Mouse (Mus musculus) macrophage (primary cell): Measurements from ENCODE around the gene Sox5. TPM values are rescaled to one million over a fixed set of nuclear protein-coding genes. Genes with fewer than 3 reads are reported as not detected.

Experiments used
- H3K27ac ChIP-seq: fragments of 350-480 bp; formaldehyde crosslinking; 2 replicates; pipeline ENCODE4 v1.9.0; 2021
- H3K36me3 ChIP-seq: fragments of 350-480 bp; formaldehyde crosslinking; 2 replicates; pipeline ENCODE4 v1.9.0; 2021; ENCODE audit errors: inconsistent target
- H3K4me3 ChIP-seq: fragments of 350-480 bp; formaldehyde crosslinking; 2 replicates; pipeline ENCODE4 v1.9.0; 2021; ENCODE audit errors: inconsistent target
- H3K79me2 ChIP-seq: fragments of 350-480 bp; formaldehyde crosslinking; 2 replicates; pipeline ENCODE4 v1.9.0; 2021; ENCODE audit errors: inconsistent target
- WGBS: methylation state at CpG from one replicate; pipeline ENCODE4 v1.1.7; 2026; ENCODE audit warnings: inconsistent platforms; ENCODE audit not compliant: missing documents; 5-methylcytosine and 5-hydroxymethylcytosine counted together
- polyA plus RNA-seq: library from polyadenylated mRNA; stranded (reverse); fragments of 250-400 nt; gene quantifications from 3 replicates; pipeline ENCODE4 v1.2.4, GENCODE M21; 2018; ENCODE audit warnings: inconsistent platforms

Gene Sox5
- polyA plus RNA-seq, 1 experiment from 2014 or later, result not detected

GRCm38 (mm10) chr6:144711841-144712240 lies 69.9 kb downstream of the Sox5 start:
- no peaks in the 10 kb centered on the region for H3K36me3 ChIP-seq
- 75% methylated on average over 8 of the region's 9 CpGs for WGBS
- H3K4me3 ChIP-seq, result no peak overlapping the region
- no peaks in the 10 kb centered on the region for H3K79me2 ChIP-seq
- no peak overlapping the region for H3K27ac ChIP-seq

- 86% methylated on average over 5 of the region's 5 CpGs for WGBS
- no peak overlapping the region for H3K27ac ChIP-seq
- no peaks in the 10 kb centered on the region for H3K79me2 ChIP-seq
- H3K4me3 ChIP-seq, result no peak overlapping the region
- no peaks in the 10 kb centered on the region for H3K36me3 ChIP-seq
Measured at GRCm38 (mm10) chr6:144710816-144711215, 71.0 kb downstream of the Sox5 start.

DNA sequence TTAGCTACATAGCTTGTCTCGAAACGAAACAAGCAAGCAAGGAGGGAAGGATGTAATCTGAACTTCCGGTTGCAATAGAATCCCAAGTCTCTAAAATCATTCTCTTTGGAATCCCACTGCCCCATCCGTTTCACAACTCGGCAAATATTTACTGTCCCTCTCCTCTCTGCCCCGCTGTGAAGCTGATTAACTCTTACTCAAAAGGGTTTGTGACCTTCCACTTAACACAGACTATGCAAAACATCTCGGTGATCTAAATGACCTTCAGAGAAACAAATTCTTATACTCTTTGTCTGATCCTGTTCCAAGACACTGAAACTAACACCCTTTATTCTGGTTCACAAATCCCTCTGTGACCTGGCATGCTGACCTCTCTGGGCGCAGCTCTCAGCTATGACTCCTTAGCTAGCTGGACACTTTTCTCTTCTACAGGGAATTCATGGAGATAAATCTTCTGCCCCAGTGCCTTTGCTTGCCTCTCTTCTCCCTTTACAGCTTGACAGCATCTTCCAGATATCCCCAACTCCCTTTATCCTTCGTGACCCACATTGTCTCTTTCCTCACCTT lies 72.1 kb downstream of the Sox5 start:
- Histone ChIP-seq H3K36me3 (no peaks in the 10 kb centered on the region), H3K27ac (no peak overlapping the region), H3K79me2 (no peaks in the 10 kb centered on the region), H3K4me3 (no peak overlapping the region)
- WGBS, result 91% methylated on average over 9 of the region's 9 CpGs

- Histone ChIP-seq H3K36me3 (no peaks in the 10 kb centered on the region), H3K79me2 (no peaks in the 10 kb centered on the region), H3K27ac (no peak overlapping the region), H3K4me3 (no peak overlapping the region)
- 91% methylated on average over 4 of the region's 4 CpGs for WGBS
Measured at GRCm38 (mm10) chr6:144708410-144708809, 73.4 kb downstream of the Sox5 start.

DNA sequence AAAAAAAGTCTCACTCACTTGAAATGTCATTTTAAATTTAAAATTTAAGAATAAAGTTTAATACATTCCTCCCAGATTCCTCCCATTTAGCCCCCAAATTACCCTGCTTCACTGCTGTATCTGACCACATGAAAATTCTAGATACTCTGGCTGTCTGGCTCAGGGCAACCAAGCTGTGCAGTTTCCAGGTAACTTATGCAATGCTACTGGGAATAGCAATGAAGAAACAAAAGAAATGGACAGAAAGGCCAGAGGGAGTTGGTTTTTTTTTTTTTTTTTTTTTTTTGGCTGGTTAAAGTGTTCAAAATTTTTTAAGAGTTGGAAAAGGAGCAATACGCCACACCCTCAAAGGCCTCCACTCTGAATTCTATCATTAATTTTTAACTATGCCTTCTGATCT lies 73.8 kb downstream of the Sox5 start:
- H3K79me2 ChIP-seq, result no peaks in the 10 kb centered on the region
- no peak overlapping the region for H3K27ac ChIP-seq
- 88% methylated on average over 1 of the region's 1 CpGs for WGBS
- no peak overlapping the region for H3K4me3 ChIP-seq
- H3K36me3 ChIP-seq, result no peaks in the 10 kb centered on the region

GRCm38 (mm10) chr6:144704962-144705361 lies 76.8 kb downstream of the Sox5 start:
- Histone ChIP-seq H3K79me2 (no peaks in the 10 kb centered on the region), H3K4me3 (no peak overlapping the region), H3K36me3 (no peaks in the 10 kb centered on the region), H3K27ac (no peak overlapping the region)
- WGBS, result 95% methylated on average over 5 of the region's 5 CpGs

DNA sequence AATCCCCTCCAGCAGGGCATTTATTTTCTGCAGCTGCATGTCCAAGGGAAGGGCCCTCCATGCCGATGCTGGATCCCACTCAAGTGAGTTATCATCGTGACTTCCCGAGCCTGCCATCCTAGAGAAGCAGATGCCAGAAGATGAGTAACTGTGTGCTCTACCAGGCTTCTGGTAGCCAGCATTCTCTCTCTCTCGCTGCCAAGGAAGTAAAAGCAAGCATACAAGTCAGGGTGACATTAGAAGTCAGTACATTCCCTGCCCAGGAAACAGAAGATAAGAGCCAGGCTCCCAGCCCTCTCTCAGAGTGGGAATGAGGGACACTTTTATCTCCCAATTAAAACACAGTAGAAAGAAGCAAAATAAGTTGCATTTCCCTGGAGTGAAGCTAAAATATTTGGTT lies 86.1 kb downstream of the Sox5 start:
- Histone ChIP-seq H3K79me2 (no peaks in the 10 kb centered on the region), H3K4me3 (no peak overlapping the region), H3K36me3 (no peaks in the 10 kb centered on the region), H3K27ac (no peak overlapping the region)
- 95% methylated on average over 4 of the region's 4 CpGs for WGBS

- Histone ChIP-seq H3K27ac (no peak overlapping the region), H3K4me3 (no peak overlapping the region), H3K36me3 (no peaks in the 10 kb centered on the region), H3K79me2 (no peaks in the 10 kb centered on the region)
- 30% methylated on average over 7 of the region's 7 CpGs for WGBS
Measured at GRCm38 (mm10) chr6:144693211-144693899, 88.4 kb downstream of the Sox5 start.

- H3K27ac ChIP-seq, result no peak overlapping the region
- H3K4me3 ChIP-seq, result no peak overlapping the region
- no peaks in the 10 kb centered on the region for H3K36me3 ChIP-seq
- 90% methylated on average over 7 of the region's 7 CpGs for WGBS
- no peaks in the 10 kb centered on the region for H3K79me2 ChIP-seq
Measured at GRCm38 (mm10) chr6:144691298-144692041, 90.3 kb downstream of the Sox5 start.

DNA sequence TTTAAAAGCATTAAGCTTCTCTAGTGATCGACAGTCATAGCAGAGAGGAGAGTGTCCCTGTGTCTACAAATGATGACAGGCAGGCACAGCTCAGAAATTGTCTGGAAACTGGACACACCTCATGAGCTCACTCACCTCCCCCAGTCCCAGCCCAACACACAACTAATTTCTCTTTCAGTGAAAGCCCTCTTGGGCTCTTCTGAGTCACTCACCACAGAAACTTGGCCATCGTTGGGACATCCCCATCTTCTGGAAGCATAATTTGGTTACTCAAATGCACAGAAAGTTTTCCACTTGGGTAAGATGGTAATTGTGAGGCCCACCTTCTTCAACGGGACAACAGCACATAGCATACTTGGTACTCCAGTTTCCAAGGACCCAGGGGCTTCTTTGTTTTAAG lies 92.7 kb downstream of the Sox5 start:
- WGBS, result 66% methylated on average over 3 of the region's 3 CpGs
- H3K36me3 ChIP-seq, result no peaks in the 10 kb centered on the region

GRCm38 (mm10) chr6:144687681-144688080 lies 94.1 kb downstream of the Sox5 start:
- Histone ChIP-seq H3K4me3 (no peak overlapping the region), H3K36me3 (no peaks in the 10 kb centered on the region), H3K27ac (no peak overlapping the region), H3K79me2 (no peaks in the 10 kb centered on the region)
- 82% methylated on average over 8 of the region's 8 CpGs for WGBS

More for the DNA sequence above, 92.7 kb downstream of the Sox5 start:
- H3K4me3 ChIP-seq, result no peak overlapping the region
- no peaks in the 10 kb centered on the region for H3K79me2 ChIP-seq
- H3K27ac ChIP-seq, result no peak overlapping the region

DNA sequence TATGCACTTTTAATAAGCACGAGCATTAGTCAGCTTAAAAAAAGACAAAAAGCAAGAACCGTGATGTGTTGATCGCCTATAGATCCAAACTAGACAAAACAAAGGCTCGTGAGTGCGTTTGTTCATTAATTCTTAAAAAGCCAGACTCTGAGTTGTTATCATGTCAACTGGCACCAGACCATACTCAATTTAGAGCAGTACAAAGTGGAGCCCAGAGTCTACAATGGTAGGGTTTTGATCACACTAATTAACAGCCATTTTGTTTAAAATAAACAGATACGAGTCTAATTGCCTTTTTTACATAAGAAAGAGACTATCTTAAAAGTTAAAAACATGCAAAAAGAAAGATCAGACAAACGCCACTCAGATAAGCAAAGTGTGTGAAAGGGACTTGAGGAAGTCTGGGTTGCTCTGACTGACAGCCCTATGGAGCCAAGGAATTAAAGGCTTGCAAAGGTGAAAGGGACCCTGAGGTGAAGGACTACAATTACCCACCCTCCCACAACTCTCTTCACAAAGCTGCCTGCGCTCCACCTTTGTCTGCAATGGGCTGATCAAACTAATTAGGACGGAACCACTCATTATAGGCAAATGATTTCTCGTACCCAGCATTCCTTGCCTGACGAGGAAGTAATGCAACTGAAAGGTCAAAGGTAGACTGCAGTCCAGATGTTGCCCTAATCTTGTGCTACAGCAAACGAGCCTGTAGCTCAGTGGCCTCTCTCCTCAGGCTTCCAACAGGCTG lies 100.6 kb downstream of the Sox5 start:
- no peak overlapping the region for H3K27ac ChIP-seq
- no peak overlapping the region for H3K4me3 ChIP-seq
- no peaks in the 10 kb centered on the region for H3K36me3 ChIP-seq
- WGBS, result 87% methylated on average over 12 of the region's 12 CpGs
- H3K79me2 ChIP-seq, result no peaks in the 10 kb centered on the region

DNA sequence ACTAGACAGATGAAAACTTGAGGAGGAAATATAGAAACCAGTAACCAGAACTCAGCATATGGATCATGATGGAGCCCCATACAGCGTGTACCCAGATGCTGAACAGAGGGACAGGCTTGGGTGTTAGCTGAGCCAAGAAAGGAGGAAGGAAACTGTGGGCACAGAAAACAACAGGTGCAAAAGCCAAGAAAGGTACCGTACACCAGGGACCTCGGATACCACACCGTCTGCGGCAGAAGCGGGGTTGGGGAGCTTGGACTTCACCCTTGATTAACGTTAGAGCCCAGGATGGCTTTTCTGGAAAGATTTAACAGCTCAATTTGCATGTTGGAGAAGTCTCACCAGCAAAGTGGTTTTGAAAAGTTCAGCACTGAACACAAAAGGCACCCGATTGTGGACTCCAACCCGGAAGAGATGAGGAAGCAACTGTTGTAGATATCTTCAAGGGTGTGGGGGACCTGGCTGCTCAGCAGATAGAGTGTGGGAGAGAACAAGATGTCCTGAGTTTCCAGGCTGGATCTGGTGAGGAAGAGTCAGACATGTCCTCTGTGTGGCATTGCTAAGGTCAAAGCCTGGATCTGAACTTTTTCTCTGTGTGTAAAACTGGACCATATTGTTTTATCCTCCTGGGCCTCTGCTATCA lies 104.2 kb downstream of the Sox5 start:
- no peaks in the 10 kb centered on the region for H3K36me3 ChIP-seq
- H3K27ac ChIP-seq, result no peak overlapping the region
- H3K79me2 ChIP-seq, result no peaks in the 10 kb centered on the region
- WGBS, result 11% methylated on average over 9 of the region's 9 CpGs
- H3K4me3 ChIP-seq, result no peak overlapping the region

- no peak overlapping the region for H3K4me3 ChIP-seq
- H3K79me2 ChIP-seq, result no peaks in the 10 kb centered on the region
- 91% methylated on average over 6 of the region's 6 CpGs for WGBS
- no peak overlapping the region for H3K27ac ChIP-seq
- H3K36me3 ChIP-seq, result no peaks in the 10 kb centered on the region
Measured at GRCm38 (mm10) chr6:144675111-144675510, 106.7 kb downstream of the Sox5 start.
